Mouse (Mus musculus): ENCODE measurements around the gene Fryl.

The Fryl gene

DNA sequence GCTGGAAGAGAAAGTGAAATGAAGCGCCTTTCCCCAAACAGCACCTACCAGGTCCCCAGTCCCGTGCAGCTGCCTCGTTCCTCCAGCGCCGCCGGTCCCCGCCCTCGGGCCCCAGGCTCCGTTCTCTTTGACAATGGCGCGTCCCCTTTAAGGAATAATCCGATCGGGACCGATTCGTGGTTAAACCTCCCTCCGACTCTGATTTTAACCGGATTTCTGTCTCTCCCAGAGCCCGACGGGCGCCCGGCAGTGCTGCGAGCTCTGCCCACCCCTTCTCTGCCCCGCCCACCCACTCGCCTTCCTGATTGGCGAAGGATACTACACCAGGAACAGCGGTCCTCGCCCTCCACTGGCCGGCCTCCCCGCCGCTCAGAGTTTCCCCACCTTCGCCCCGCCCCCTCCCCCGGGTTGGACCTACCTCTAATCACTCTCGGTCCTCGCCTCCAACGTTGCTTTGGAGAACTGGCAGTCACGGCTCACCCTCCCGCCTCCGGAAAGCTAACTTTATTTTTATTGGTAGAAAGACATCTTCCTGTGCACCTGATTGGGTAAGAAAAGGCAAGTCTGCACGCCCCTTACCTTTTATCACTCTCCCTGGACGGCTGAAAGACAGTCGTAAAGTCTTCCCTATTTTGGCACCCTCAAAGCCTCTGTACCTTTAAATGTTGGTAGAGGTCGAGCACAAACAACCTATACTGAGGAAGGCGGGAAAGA, at the start of gene Fryl:
Fryl (minus strand) TSS at position 268 of the 714 bp plus-strand sequence.
- peak; percentile 89 for DNase-seq

DNA sequence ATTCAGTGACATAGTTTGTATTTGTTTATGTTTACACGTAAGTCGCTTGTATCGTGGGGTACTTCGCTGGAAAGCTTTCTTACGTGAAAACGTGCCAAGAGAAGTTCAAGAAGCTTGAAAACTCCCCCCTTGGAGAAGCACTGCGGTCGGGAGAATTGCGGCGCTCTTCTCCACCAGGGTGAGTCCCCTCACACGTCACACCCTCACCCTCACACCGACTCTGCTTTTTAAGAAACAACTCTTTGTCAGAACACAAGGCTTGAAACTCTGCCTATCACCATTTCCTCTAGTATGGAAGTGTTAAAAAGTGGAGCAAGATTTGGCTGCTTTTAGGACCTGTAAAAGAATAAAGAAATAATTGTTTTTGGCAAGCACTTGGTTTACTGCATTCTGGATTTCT, 48.1 kb upstream of the Fryl start:
- no peak for DNase-seq

DNA sequence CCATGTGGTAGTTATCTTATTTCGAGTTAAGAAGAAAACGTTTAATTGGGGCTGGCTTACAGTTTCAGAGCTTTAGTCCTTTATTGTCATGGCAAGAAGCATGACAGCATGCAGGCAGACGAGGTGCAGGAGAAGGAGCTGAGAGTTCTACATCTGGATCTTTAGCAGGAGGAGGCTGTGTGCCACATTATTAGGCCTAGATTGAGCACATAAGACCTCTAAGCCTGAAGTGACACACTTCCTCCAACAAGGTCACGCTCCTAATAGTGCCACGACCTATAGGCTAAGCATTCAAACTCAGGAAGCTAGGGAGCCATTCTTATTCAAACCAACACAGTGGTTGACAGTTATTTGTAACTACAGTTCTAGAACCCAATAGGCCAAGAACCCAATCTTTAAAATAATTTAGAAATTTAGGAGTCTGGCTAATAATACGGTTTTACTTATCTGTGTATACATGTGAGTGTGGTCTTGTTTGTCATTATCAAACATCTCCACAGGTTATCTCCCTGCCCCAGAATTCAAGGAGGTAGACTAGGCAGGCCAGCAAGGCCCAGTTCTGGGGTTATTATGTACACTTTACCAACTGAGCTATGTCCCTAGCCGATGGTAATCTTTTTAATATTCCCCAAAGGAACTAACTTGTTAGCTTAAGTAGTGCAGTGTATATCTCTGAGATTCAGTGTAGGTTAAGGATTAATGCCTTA, 45.3 kb upstream of the Fryl start:
- no peak for DNase-seq

DNA sequence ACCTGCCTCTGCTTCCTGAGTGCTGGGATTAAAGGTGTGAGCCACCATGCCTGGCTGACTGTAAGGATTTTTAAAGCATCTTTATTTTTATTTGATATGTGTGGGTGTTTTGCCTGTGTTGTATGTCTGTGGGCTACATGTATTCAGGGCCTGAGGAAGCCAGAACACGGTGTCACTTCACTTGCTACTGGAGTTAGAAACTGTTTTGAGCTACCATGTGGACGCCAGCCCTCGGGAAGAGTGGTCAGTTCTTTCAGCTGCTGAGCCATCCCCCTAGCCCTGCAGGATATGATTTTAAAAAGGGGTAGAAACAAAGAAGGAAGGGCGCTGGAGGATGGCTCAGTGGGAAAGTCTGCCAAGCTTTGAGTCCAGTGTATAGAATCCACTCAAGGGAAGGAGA, 39.5 kb upstream of the Fryl start:
- DNase-seq = no peak

DNA sequence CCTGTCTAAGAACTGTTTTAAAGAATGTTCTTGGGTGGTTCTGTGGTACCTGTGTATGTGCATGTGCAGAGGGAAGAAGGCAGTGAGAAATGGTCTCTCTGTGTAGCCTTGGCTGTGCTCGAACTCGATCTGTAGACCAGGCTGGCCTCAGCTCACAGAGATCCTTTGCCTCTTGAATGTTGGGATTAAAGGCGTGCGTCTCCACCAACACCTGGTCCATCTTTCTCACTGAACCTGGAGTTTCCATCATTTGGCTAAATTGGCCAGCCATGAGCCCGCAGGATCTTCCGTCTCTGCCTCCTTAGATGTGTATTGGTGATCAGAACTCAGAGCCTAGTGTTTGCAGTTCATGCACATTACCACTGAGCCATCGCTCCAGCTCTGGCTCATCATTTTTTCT, 38.6 kb upstream of the Fryl start:
- DNase-seq = no peak

DNA sequence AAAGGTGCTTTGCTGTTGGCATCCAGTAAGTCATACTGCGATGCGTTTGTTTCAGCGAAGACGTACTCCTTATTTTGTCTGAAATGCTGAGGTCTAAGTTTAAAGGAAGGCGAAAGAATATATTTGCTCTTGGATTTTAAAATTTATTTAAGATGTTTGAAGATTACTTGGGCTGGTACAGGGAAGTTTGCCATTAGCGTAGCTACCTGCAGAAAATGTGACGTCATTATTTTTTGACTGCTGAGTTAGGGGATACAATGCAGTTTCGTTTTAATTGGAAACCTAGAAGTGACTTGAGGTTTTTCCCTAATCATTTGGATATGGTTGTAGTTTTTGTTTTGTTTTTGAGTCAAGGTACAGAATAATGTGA, 37.0 kb upstream of the Fryl start:
- DNase-seq = no peak

DNA sequence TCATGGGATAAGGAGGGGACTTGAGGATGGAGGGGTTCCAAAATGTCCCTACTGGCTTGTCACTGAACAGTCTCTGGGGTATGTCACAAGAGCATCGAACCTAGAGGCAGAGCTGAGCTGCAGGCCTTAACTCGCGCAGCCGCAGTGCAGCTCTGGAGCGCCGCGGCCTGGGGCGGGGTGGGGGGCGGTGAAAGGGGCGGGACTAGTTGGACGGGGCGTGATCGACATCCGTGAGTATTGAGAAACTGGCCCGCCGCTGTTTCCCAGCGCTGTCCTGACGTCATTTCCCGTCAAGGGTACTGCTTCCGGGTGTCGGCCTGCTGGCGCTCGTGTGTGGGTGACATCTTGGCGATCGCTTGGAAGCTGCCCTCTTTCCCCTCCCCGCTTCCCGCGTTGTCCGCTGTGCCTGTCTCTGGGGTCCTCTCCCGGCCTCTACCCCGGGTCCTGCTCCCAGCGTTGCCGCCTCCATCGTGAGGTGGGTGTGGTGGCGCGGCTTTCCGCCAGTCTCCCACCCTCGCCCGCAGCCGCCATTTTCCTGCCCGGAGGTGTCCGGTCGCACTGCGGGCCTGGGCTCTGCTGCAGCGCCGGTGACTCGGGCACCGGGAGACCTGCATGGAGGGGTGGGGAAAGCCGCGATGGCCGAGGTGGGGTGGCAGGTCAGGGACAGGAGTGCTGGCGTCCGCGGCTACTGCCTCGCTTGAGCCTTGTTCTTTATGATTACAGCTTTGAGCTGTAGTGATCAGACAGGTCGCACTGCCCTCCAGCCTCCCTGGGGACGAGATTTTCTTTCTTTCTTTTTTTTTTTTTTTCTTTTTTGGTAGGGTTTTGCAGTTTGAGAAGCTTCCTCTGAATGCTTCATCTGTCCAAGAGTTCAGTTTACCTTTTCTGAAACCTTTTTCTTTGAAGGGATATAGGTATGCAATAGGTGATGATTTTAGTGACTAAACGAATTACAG, 36.4 kb upstream of the Fryl start, which contains the start of gene Ociad1:
Ociad1 (plus strand) TSS at position 283 of the 956 bp plus-strand sequence.
- peak; percentile 95 for DNase-seq

DNA sequence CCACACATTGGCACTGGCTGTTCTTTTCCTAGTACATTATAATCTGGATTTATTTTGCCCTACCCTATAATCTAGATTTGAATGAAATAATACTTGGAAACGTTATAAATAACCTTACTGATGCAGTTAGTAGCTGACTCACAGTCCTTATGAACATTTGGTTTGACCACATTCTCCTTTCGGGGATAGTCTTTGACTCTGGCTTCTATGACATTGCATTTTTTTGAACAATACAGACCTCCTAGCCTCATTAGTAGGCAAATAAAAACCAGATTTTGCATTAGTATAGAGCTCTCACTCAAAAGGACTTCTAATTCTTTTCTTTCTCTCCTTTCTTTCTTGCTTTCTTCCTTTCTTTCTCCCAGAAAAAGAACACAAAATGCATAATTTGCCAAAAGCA, 33.5 kb upstream of the Fryl start:
- DNase-seq = no peak

DNA sequence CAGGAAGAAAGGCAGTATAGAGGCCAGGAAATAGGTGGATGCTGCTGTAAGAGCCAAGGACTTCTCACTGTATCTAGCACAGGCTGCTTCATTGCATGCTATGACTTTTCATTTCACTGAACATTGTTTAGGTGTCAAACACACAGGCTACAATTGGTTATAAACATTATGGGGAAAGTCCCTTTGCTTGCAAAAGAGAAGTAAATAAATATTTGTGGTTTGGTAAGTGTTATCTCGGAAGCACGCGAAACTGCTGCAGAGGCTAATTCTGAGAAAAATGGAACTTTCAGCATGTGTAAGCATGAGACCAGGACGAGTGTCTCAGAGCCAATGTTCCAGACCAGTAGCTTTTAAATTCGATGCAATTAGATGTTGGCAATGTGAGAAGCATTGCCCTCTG, 30.2 kb upstream of the Fryl start:
- no peak for DNase-seq

DNA sequence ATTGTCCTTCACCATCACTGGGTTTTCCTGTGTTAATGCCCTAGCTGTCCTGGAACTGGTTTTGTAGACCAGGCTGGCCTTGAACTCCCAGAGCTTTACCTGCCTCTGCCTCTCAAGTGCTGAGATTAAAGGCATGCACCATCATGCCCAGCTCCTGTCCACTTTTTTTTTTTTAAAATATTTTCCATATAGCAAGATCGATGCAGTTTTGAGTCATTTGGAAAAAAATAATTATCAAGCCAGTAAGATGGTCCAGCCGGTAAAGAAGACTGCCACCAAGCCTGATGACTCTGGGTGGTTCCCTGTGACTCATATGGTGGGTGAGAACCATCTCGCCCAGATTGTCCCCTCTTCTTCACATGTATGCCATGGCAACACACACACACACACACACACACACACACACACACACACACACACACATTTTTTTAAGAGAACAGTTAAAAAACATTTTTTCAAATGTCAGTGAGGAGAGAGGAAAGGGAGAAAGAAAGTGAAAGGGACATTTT, 29.1 kb upstream of the Fryl start:
- DNase-seq = no peak

DNA sequence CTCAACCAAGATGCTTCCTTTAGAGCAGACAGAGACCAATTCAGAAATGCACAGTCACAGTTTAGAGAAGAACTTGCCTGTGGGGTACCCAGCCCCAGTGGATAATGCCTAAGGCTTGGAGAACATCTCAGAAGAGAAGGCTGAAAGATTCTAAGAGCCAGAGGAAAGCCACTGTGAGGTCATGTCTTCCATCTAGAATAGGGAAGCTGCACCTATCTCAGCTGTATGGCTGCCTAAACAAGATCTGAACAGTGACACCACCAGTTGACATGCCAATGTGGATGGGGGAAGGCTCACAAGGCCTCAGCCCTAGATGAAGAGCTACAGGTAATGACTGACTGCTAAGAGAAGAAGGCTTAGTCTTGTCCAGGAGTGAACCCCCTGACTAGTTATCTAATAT, 27.6 kb upstream of the Fryl start:
- no peak for DNase-seq

DNA sequence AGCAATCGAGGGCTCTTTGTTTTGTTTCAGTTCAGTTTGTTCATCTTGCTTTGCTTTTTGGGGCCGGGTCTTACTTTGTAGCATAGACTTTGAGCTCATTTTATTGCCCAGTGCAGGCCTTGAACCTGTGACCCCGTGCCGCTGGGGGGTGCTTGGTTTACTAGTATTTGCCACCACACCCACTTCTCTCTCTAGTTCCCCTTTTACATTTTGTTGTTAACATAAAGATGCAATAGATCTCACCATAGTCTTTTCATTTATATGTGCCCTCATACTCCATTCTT, 24.1 kb upstream of the Fryl start:
- DNase-seq = no peak

DNA sequence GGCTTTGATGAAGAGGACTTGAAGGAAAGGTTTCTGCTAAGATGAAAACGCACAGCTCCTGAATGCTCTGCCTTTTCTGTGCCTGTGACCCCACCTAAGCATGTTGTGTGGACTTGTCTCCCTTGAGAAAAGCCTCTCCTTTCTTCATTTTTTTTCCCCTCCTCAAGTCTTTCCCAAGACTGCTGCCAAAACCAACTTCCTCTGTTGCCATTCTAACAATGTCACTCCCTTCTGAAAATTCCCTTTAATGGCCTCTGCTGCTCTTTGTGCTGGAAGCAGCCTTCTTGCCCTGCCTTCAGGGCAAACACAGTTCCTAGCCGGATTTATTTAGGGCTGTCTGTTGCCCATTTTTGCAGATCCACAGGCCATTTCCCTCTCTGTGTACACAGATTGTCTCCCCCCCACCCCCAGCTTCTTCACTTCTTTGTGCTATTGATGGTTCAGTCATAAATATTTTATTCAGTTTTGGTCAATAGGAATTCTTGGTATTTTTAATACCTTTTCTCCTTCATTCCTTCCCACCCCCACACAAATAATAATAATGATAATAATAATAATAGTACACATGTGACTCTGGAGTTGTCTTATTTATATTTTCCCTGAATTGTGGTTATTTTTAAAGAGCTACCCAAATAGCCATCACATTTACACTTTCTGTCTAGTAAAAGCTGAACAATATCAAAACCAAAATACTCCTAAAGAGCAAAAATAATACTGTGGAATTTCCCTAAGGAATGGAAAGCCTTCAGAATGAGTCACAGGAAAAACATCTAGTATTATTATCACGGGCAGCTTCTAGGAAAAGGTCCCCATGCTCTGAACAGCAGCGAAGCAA, 23.5 kb upstream of the Fryl start:
- no peak for DNase-seq

DNA sequence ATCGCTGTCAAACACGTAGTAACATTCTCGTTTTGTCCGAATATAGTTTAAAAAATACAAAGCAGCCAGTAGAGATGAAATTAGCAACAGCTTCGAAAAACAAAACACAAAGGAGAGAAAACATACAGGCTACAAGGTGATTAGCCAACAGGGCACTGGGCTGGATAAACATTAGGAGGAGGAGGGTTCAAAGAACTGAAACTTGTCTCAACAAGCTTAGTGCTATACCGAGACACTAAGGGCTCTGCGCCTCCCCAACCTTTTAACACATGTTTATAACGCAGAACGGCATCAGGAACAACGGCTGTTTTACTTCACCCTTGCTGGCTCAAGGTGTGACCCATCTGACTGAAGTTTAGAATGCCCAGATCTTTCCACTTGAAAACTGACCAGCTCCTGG, 22.8 kb upstream of the Fryl start:
- no peak for DNase-seq

DNA sequence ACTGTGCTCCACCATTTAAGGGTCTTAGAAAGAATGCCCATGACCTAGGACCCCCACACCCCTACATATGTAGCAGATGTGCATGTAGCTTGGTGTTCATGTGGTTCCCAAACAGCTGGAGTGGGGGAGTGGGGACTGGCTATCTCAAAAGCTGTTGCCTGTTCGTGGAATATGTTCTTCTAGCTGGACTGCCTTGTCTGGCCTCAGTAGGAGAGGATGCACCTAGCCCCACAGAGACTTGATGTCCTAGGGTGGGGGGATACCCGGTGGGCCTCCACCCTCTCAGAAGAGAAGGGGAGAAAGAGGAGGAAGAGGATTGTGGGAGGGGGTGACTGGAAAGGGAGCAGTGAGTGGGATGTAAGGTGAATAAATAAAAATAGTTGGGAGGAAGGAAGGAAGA, 18.5 kb upstream of the Fryl start:
- DNase-seq = no peak

DNA sequence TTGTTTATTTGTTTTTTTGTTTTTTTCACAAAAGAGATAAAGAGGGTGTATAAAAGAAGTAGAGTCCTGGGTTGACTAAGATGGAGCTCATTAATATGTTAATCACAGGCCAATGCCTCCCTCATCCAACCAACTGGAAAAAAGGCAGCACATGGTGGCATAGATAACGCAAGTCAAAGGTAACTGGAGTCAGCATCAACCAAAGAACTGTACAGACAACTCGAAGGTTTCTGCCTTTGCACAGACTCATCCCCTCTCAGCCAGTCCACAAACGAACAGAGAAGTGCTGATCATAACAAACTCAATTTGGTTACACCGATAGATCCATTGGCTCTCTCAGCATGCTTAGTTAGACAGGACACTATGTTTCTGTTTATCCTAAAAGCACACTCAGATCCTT, 16.8 kb upstream of the Fryl start:
- no peak for DNase-seq

DNA sequence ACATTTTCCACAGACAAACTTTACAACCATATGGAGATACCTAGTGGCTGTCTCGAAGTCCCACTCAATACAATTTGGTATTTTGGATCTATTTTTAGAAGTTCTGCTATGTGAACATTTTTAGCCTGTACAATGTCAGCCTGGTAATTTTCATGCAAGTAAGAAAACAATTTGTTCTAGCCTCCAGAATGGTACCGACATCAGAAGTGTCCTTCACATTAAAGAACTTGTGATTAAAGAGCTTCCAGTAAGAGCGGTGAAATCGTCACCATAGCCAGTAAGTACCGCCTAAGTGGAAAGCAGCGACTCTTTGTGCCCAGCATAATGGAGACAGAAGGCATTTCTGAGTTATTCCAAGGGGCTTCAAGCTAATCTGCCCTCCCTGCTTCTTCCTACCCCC, 14.2 kb upstream of the Fryl start:
- no peak for DNase-seq

DNA sequence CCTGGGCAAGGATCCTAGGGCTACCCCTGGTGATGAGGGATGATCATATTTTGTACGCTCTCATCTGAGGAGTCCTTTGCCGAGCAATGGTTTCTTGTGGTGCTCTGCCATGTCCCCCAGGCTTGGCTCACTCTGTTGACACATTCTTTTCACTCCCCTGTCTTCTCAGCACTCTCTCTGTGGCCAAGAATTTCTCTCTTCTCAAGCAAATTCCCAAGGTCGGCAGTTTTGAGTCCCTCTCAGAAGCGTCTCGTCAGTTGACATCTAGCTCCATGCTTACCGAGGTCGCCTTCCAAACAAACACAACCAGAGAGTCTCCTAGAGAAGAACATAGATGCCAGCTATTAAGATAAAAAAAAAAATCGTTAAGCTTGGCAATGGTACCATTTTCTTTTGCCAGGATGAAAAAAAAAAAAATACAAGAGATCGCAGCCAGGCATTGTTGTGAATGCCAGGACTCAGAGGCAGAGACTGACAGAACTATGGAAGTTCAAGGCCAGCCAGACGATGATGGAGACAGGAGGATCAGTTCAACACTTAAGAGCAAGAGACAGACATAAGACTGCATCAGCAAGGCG, 12.3 kb upstream of the Fryl start:
- DNase-seq = no peak

DNA sequence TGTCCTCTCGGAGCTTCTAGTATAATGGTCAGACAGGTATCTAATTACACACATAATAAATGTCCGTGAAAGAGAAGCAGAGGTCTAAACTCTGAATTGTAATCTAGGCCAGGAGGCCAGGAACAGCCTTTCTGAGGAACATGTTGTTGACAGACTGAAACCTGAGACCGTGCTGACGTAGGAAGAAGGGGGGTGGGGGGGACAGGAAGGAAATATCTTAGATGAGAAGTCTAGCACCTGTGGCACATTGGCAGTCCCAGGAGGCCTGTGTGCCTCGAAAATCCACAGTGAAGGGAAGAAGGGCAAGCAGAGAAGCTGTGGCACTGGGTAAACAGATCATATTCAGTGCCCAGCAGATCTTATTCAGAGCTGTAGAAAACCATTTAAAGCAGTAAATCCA, 9.0 kb upstream of the Fryl start:
- no peak for DNase-seq

DNA sequence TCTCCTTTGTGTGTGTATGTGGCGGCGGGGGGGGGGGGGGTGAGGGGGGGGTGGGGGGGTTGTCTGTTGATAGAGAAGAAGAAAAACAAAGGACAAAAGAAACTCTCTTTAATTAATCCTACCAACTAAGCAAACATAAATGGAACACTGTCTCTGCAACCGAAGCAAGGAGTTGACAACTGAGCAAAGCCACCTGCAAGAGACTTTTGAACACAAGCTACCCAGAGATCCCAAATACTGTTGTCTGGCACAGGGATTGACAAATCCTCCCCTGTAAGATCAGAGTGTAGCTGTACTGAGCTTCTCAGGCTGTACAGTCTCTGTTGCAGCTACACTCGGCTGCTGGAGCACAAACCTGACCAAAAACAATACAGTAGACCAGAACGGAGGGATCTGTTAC, 7.7 kb upstream of the Fryl start:
- DNase-seq = no peak

DNA sequence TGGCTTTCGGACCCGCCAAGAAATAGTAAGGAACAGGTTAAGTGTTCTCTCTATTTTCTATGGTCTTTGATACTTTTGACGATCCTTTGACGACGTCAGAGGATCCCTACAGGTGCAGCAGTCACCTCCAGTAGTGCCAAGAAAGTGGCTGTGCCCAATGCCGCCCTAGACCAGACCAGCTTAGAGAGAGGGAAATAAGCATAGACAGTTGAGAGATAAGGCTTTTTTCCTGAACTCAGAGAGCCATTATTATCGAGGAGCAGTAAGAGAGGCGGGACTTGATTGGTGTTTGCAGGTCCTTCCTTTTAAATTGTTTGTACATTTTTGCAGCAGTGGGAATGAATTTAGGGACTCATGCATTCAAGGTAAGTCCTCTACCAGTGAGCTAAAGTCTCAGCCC, 1.3 kb upstream of the Fryl start:
- no peak for DNase-seq

DNA sequence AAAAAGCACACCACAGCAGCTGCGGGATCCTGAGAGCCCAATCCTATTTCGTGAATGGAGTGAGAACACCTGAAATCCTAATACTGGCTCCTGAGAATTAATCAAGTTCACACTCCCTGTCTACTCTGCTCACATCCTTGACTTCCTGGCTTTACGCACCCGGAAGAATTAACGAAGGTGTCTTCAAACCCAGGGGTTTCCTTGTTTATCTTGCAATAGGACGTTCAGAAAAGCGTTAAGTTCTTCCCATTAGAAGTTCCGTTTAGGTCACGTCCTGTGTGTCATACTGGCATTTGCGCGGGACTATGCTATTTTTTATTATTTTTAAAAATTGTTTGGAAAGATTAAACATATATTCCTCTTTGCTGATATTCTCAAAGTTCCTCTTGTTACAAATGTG, 677 bp upstream of the Fryl start:
- no peak for DNase-seq

Measured in right cerebral cortex, postnatal 25 days (tissue).